Mouse (Mus musculus) lung, postnatal 0 days (tissue): ENCODE measurements around the gene Tob2.

Experiments
- CTCF ChIP-seq: IDR thresholded peaks from 2 replicates; pipeline ENCODE4 v1.5.1; 2016; ENCODE audit warnings: antibody characterized with exemption, mild to moderate bottlenecking
- EP300 ChIP-seq: IDR thresholded peaks from 2 replicates; pipeline ENCODE4 v1.6.1; 2016; ENCODE audit warnings: antibody characterized with exemption, mild to moderate bottlenecking, control low read depth

GRCm38 (mm10) chr15:81845033-81845625 is 13.5 kb downstream of the Tob2 start:
- no peak for TF ChIP-seq CTCF
- TF ChIP-seq EP300, result no peak
